Mouse (Mus musculus): ENCODE results near the gene Orc3. TPM values are rescaled to one million over a fixed set of nuclear protein-coding genes. Genes with fewer than 3 reads are reported as not detected.

The Orc3 gene
- 10 to 100 TPM; 37.0 to 42.5 TPM for total RNA-seq (2021)
- long read RNA-seq, experiment 1, transcript Orc3-202 (20 exons, 2,266 nt): minor isoform, 7 of 38 reads
- long read RNA-seq, experiment 1, transcript Orc3-201 (20 exons, 2,300 nt): major isoform, 18 of 38 reads
- long read RNA-seq, experiment 1, partial matches to known transcripts: 7 of 38 reads
- long read RNA-seq, experiment 1, other reads (novel, unspliced or antisense): 6 of 38 reads
- long read RNA-seq, experiment 2, transcript Orc3-201 (20 exons, 2,300 nt): minor isoform, 7 of 29 reads
- long read RNA-seq, experiment 2, transcript Orc3-202 (20 exons, 2,266 nt): major isoform, 9 of 29 reads
- long read RNA-seq, experiment 2, partial matches to known transcripts: 13 of 29 reads
- long read RNA-seq, experiment 2, other reads (novel, unspliced or antisense): 0 of 29 reads

GRCm38 (mm10) chr4:34614630-34615094, at the start of gene Orc3, which contains the start of gene Rars2:
Orc3 (minus strand) TSS chr4:34614944.
Rars2 (plus strand) TSS chr4:34614957.
- peak; percentile 92 to 96 for DNase-seq (ENCODE audit: low spot score in 2 of 2)

GRCm38 (mm10) chr4:34661927-34662326, 47.2 kb upstream of the Orc3 start:
- DNase-seq (ENCODE audit: low spot score in 2 of 2): peak; percentile 21 to 55

GRCm38 (mm10) chr4:34661514-34661913, 46.8 kb upstream of the Orc3 start:
- DNase-seq (ENCODE audit: low spot score in 2 of 2): no peak

GRCm38 (mm10) chr4:34659012-34659411, 44.3 kb upstream of the Orc3 start:
- no peak for DNase-seq (ENCODE audit: low spot score in 2 of 2)

- DNase-seq (ENCODE audit: low spot score in 2 of 2): no peak
Measured at GRCm38 (mm10) chr4:34656101-34656500, 41.4 kb upstream of the Orc3 start.

DNA sequence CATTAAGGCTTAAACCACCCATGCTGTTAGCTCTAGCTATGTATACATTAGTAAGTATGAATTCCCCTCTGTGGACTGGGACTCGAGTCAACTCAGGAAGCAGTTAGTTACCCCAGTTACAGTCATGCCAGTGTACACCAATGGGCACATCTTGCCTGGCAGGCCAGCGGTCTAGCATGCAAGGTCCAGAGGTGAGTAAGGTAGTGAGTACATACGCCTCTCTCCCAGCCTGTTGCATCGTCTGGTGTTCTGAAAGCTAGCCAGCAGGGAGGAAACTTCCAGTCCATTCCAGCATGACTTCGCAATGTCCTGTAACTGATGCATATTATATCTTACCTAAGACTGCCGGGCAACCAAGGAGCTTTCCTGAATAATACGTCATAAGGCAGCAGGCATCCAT, 38.4 kb upstream of the Orc3 start:
- no peak for DNase-seq (ENCODE audit: low spot score in 2 of 2)

GRCm38 (mm10) chr4:34644779-34645178, 30.0 kb upstream of the Orc3 start:
- DNase-seq (ENCODE audit: low spot score in 2 of 2): no peak

- no peak for DNase-seq (ENCODE audit: low spot score in 2 of 2)
Measured at GRCm38 (mm10) chr4:34640731-34641130, 26.0 kb upstream of the Orc3 start.

DNA sequence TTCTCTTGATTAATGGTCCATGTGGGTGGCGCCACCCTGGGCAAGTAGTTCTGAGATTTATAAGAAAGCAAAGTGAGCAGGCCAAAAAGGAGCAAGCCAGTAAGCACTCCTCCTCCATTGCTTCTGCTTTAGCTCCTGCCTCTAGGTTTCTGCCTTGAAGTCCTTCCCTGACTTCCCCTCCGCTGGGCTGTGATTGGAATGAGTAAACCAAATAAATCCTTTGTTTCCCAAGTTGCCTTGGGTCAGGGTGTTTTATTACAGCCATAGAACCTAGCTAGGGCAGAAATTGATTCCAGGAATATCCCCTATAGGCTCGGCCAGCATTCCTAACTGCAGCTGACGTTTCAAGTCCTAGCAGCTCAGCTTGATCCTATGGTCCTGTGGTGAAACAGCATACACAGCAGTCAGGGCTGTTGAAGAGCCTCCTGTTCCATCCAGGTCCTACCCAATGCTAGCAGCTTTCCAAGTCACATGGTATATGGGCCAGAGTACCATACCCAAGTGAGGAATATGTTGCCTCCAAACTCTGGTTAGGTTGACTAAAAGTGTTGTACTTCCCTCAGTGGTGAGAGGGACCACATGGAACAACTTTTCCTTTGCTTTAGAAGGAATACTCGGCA, 25.1 kb upstream of the Orc3 start:
- DNase-seq (ENCODE audit: low spot score in 2 of 2): no peak

DNA sequence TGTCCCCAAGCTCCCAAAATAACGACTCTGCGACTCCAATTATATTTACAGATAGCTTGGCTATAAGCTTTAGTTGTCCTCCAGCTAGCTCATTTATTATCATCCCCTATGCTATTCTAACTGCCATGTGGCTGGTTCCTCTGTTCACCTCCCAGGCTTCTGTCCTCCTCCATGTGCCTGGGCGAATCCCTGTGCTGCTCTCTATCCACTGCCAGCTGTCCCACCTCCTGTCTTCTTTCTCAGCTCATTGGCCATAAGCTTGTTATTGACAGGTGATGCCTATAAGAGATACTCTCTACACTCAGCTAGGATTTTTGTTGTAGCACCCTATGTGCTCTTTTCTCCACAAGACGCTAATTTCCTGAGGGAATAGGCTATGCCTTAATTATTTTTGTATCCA, 23.1 kb upstream of the Orc3 start:
- DNase-seq (ENCODE audit: low spot score in 2 of 2): no peak

DNA sequence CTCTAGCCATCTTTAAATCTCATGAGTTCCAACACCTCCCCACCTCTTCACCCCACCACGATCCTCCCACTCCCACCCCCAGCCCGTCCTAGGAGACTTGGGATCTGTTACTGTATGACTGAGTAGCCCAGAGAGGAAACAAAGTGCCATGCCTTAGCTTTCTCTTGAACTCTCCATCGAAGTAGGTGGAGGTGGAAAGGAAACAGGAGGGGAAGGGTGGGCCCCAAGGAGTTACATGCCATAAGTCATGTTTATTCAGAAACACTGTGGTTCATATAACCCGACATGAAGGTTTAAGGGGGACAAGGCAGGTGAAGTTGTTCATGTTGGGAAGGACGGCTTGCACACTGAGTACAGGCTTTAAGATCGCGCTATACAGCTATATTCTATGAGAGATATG, 22.6 kb upstream of the Orc3 start:
- no peak for DNase-seq (ENCODE audit: low spot score in 2 of 2)

DNA sequence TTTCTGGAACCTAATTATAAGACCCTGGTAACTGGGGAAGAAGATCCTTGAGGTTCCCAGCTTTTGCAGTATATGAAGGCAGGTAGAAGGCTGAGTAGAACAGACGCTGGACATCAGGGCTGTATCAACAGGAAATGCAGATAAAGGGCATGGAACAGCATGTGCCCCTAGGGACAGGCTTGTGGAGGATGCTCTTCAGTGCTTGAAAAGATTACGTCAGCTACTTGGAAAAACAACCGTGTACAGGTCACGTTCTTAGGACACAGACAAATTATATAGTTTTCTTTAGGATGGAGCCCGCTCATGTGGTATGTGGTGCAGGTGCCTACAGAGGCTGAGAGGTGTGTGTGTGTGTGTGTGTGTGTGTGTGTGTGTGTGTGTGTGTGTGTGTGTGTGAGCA, 21.3 kb upstream of the Orc3 start:
- DNase-seq (ENCODE audit: low spot score in 2 of 2): no peak

DNA sequence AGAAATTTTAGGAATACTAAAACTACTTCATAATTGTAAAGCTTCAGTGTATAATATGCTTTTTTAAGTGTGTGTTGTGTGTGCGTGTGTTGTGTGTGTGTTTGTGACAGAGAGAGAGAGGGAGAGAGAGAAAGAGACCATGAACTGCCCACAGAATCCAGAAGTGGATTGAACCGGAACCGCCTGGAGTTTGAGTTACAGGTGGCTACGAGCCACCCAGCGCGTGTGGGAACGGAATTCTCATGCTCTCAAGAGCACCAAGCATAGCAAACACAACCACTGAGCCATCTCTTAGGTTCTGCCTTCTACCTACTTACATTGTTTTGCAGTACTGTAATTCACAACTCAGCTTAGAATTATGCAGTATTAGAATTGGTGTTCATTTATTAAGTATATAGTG, 19.4 kb upstream of the Orc3 start:
- no peak for DNase-seq (ENCODE audit: low spot score in 2 of 2)

- no peak for DNase-seq (ENCODE audit: low spot score in 2 of 2)
Measured at GRCm38 (mm10) chr4:34629956-34630355, 15.2 kb upstream of the Orc3 start.

DNA sequence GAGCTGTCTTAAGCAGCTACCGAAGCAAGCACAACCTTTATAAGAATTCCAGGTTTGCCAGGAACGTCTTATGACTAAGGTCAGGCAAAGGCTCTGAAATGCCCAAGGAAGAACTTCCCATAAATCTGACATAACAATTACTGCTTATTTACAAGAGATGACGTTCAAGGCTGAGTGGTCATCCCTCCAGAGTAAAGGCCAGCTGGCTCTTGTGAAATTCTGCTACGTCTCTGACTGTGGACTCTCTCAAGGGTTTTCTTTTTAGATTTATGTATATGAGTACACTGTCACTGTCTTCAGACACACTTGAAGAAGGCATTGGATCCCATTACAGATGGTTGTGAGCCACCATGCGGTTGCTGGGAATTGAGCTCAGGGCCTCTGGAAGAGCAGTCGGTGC, 11.7 kb upstream of the Orc3 start:
- DNase-seq (ENCODE audit: low spot score in 2 of 2): no peak

DNA sequence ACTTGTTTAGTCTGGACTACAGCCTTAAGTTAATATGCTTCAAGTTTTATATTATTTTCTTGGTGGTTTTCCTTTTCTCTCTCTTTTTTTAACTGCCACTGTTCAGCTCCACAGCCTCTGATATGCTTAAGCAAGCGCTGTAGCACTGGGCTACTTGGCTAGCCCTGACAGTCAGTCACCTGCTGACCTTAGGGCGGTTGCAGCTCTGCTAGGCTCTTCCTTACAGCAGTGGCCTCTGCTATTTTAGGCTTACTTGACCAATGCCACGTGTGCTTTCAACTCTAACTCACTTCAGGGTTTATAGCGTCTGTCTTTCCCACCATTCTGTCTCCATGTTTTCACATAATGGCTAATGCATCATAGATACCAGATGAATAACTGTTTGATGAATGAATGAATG, 10.8 kb upstream of the Orc3 start:
- DNase-seq (ENCODE audit: low spot score in 2 of 2): no peak

DNA sequence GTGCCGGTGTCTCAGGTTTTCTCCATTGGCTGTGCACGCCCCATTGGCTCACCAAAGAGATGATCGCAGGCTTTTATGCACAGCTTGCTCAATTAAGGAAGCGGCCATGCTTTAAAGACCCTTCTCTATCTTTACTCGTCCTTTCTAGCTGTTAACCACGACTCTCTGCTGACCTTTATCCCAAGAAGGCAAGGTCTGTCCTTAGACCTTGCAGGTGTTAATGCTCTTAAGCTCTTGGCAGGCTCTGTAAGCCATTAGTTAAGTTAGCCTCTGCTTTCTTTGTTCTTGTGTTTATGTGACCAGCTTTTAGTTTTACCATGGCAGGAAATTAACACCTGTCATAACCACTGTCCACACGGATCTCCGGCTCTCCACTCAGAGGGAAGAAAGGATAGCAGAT, 1.4 kb upstream of the Orc3 start:
- no peak for DNase-seq (ENCODE audit: low spot score in 2 of 2)

DNA sequence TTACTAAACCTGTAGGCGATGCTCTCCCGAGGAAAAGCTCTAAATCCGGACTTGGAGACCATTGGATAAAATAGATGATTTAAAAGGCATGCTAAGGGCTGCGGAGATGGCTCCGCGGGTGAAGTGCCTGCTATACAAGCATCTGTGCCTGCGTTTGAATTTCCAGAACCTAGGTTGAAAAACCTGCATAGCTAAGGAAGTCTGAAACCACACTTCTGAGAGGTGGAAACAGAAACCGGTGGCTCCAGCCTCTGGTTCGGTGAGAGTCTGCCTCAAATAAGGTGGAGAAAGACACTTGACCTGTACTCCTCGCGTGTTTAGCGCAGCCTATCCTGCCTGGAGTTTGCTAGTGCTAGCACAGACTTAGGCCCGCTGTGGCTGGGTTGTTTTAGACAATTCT, 559 bp upstream of the Orc3 start:
- DNase-seq (ENCODE audit: low spot score in 2 of 2): peak in 1 of 2 experiments; percentile 14

DNA sequence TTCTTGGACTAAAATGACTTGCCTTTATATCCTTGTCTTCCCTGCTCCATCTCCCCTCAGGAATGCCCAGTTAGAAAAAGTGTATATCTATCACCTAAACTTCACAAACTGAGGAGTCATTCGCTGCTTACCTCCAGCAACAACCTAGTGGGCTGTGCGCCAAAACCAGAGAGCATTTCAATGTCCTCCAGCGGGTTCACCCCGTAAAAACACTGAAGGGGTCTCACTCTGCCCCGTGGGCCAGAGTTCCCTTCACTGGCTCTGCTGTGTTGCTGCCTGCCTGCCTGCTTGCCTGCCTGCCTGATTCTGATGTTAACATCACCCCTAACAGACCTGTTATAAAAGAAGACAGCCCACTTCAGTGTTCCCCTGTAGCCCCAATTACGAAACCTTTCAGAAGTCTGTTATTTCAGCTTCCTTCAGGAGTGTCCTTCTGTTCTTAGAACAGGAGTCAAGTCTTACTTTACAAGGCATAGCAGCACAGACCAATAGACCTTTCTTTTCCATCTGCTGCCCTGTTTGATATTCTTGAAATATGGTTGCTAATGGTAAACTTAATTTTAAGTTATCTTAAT, 1.1 kb downstream of the Orc3 start:
- DNase-seq (ENCODE audit: low spot score in 2 of 2): peak in 1 of 2 experiments; percentile 6

DNA sequence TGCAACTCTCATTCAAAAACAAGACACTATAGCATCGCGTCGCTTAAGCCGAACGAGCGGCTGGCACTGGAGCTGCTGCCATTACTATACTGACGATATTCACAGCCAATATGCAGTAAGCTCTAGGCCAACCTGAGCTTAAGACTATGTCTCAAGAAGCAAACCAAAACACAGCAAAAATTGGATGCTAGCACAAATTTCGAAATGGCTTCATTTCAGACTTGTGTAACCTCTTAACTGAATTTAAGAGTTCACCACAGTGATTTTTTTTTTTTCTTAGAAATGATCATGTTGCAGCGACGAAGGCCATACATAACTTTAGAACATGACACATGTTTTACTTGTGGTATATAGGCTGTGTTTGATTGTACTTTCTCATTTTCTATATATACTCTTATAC, 8.1 kb downstream of the Orc3 start:
- no peak for DNase-seq (ENCODE audit: low spot score in 2 of 2)

DNA sequence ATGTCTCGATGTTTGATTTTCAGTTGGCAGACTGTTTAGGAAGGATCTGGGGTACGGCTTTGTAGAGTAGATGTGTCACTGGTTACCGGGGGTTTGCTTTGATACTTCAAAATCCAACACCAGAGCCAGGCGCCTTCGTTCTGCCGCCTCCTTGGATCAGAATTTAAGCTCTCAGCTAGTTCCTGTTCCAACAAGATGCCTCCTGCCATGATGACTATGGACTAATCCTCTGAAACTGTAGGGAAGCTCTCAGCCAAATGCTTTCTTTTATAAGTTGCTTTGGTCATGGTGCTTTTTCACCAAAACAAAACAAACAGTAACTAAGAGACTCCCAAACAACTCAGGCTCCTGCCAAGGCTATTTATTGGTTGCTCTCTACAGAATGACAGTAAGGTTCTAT, 11.6 kb downstream of the Orc3 start:
- no peak for DNase-seq (ENCODE audit: low spot score in 2 of 2)

DNA sequence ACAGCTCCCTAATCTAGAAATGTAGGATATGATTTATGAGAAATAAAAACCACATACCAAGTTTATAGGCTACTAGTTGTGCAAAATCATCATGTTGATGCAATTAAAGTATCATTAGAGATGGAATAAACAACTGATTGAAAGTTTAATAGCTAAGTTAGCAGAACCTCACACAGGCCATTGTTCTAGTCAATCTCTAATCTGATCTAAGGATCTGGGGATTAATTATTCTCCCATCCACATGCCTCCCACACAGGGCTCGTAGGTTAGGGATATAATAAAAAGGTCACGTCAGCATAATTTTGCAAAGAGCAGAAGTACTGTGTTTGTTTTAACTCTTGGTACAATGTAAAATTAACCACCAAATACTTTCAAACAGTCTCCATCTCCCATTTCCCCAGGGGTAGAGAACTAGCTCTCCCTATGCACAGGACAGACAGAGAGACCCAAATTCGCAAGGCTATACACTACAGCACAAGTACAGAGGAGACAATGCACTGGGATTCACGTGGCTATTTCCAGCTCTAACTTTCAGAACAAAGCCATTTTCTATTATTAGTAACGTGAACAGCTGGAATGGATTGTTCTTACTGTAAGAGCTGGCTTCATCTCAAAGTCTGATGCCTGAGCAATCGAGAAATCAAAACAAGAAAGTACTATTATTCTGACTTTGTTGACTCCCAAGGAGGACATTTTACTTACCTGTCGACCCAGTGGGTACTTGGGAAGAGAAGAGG, 29.7 kb downstream of the Orc3 start:
- DNase-seq (ENCODE audit: low spot score in 2 of 2): no peak
